Mouse (Mus musculus) kidney, adult 2 months (tissue): Measurements from ENCODE around the gene Egfl7.

ENCODE experiments used
- CTCF ChIP-seq: fragments of 200-500 bp; conservative IDR thresholded peaks from 2 replicates; pipeline ENCODE4 v1.5.1; 2011; ENCODE audit warnings: low read depth, mild to moderate bottlenecking, control low read depth, low read length, moderate library complexity, mixed read lengths; ENCODE audit not compliant: insufficient read depth, insufficient read length
- POLR2A ChIP-seq: fragments of 200-500 bp; IDR thresholded peaks from one replicate; pipeline ENCODE4 v1.6.1; 2011; ENCODE audit warnings: low read depth, low read length, control low read depth

- peak; percentile 82 for TF ChIP-seq CTCF
- no peak for TF ChIP-seq POLR2A
Measured at GRCm38 (mm10) chr2:26566221-26566620, 13.6 kb upstream of the Egfl7 start.
